Mouse (Mus musculus): ENCODE measurements at regions not wholly inside any gene's neighbourhood (a gene's known extent, or its start where the extent isn't known, plus 50 kb on each side); places are given as distances from the start of the nearest gene placed in this dataset.

DNA sequence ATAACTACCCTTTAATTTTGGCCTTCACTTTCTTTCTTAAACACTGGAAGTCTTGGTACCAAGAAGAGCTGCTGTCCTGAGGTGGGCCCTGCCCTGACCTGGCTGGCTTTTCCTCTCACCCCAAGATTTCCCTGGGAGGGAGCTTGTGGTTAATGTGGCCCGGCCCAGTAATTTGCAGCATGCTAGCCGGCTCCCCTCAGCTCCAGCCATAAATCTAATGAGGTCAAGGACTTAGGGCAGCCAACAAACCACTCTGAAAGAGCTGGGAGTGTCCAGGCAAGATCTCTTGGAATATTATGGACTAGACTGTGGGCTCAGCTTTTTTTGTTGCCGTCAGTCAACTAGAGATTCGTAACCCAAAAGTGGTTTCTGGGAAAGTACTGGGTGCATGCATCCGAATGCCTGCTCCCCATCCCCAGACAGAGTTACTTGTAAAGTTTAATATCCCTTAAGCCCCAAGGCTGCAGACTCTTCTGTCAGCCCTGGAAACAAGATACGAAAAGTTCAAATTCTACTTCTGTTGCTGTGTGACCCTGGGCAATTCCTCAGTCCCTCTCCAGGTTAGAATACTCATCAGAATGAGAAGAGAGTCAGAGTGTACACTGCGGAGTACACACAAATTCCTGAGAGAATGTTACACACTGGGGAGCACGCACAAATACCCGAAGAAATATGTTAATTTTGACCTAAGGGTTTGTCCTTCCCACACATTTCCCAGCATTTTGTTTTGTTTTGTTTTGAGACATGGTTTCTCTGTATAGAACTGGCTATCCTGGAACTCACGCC is 150.8 kb upstream of the Dapk1 start:
- no peak for ATAC-seq (replicated peaks)
- Histone ChIP-seq H3K4me3 (no peak overlapping the region), H3K4me1 (no peaks in the 10 kb centered on the region), H3K27ac (replicated peaks) (no peak overlapping the region), H3K9me3 (no peaks in the 10 kb centered on the region), H3K27me3 (no peaks in the 10 kb centered on the region), H3K4me2 (replicated peaks) (no peak overlapping the region), H3K9ac (replicated peaks) (no peak overlapping the region), H3K36me3 (no peaks in the 10 kb centered on the region)
- WGBS: 84% methylated on average over 10 of the region's 10 CpGs

DNA sequence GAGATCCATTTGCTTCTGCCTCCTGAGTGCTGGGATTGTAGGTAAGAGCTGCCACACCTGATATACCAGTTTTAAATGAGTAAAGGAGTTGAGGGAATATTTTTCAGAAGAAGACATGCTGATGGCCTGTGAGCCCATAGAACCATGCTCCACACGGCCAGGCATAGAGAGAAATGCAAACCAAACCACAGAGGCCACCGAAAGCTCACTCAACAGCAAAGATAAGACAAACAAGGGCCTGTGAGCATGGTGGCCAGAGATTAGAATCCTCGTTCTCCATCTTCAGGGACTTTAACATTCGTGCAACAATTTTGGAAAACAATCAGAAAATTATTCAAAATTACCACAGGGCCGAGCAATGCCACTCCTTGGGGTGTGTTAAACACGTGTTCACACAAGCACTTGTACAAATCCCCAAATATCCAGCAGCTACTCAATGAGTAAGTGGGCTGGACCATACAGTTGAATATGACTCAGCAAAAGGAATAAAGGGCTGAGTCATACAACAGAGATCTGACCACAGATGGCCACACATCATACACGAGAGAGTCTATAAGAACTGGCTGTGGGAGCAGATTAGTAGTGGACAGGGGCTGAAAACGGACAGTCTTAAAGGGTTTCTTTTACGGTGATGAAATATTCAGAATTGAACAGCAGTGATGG is 147.8 kb upstream of the Dapk1 start:
- Histone ChIP-seq H3K9ac (replicated peaks) (no peak overlapping the region), H3K36me3 (no peaks in the 10 kb centered on the region), H3K4me1 (no peaks in the 10 kb centered on the region), H3K27ac (replicated peaks) (no peak overlapping the region), H3K4me2 (replicated peaks) (no peak overlapping the region), H3K9me3 (no peaks in the 10 kb centered on the region), H3K4me3 (no peak overlapping the region), H3K27me3 (no peaks in the 10 kb centered on the region)
- 91% methylated on average over 9 of the region's 9 CpGs for WGBS
- no peak for ATAC-seq (replicated peaks)

DNA sequence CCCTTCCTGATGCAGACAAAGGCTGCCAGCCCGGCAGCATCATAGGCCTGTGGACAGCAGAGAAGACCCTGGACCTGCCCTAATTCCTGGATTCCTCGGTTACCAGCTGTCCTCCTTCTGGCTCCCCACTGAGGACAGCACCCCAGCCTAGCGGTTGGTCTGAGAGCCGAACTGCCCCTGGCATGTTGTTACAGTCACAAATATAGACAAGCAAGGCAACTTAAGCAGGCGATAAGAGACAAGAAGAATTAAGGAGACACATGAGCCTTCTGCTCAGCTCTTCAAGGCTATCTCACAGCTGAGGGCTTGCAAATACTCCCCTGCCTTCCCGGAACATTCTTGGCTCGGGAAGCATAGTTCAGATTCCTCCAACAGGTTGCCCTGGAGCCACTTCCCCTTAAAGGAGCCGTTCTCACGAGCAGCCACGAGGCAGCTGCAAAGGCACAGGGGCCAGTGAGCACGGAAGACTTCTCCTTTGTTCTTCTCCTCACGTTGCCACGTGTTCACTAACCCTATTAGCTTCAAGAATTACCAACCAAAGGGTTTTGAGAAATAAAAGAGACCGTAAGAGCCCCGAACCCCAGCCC is 146.6 kb upstream of the Dapk1 start:
- Histone ChIP-seq H3K27ac (replicated peaks) (no peak overlapping the region), H3K9ac (replicated peaks) (no peak overlapping the region), H3K36me3 (no peaks in the 10 kb centered on the region), H3K4me2 (replicated peaks) (no peak overlapping the region), H3K9me3 (no peaks in the 10 kb centered on the region), H3K4me1 (no peaks in the 10 kb centered on the region), H3K27me3 (no peaks in the 10 kb centered on the region), H3K4me3 (no peak overlapping the region)
- ATAC-seq (replicated peaks): no peak
- 27% methylated on average over 15 of the region's 15 CpGs for WGBS

DNA sequence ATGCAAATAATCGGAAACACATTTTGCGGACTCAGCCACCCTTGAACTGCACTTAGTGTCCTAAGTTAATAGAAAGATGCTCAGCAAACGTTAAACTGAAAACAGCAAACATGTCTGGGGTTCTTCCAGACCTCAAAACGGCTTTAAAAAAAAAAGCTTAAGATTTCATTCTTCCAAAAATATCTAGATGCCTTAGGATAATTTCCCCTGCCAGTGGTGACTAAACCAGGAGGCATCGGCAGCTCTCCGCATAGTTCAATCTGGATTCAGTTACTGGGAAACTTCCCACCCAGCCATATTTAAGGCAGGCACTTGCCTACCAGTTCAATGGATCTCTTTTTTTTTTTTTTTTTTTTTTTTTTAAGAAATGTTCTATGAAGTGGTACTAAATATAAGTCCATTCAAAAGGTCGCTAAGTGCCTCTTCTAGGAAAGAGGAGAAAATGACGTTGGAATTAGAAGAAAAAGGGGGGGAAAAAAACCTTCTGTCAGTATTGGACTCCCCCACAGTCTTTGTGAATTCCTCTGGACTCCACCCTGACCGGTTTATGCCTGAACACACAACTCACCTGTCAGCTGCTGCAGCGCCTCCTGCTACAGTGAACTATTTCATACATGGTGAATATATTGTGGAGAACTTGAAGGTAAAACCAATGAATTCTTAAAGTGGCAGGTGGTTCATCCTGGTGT is 145.7 kb upstream of the Dapk1 start:
- no peak overlapping the region for H3K4me2 ChIP-seq (replicated peaks)
- no peak for ATAC-seq (replicated peaks)
- no peaks in the 10 kb centered on the region for H3K36me3 ChIP-seq
- no peaks in the 10 kb centered on the region for H3K9me3 ChIP-seq
- no peak overlapping the region for H3K9ac ChIP-seq (replicated peaks)
- H3K4me3 ChIP-seq: no peak overlapping the region
- no peak overlapping the region for H3K27ac ChIP-seq (replicated peaks)
- H3K27me3 ChIP-seq: no peaks in the 10 kb centered on the region
- H3K4me1 ChIP-seq: no peaks in the 10 kb centered on the region
- WGBS: 82% methylated on average over 10 of the region's 10 CpGs

DNA sequence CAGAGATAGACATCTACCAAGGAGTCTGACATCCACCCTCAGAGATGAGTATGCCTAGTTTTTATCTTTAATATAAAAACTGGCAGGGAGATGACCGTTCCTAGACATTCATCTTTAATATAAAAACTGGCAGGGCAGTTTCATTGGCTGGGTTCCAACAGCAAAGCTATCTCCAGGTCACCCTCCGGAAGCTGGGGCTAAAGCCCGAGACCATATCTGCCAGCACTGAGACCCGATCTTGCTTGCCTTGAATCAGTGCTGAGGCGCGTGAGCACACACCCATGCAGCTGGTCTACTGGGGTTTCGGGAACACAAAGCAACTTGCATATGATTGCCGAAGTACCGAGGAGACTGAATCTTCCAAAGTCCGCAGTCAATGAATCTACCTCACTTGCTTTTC is 144.5 kb upstream of the Dapk1 start:
- Histone ChIP-seq H3K9ac (replicated peaks) (no peak overlapping the region), H3K27ac (replicated peaks) (no peak overlapping the region), H3K4me3 (no peak overlapping the region), H3K27me3 (no peaks in the 10 kb centered on the region), H3K9me3 (no peaks in the 10 kb centered on the region), H3K36me3 (no peaks in the 10 kb centered on the region), H3K4me2 (replicated peaks) (no peak overlapping the region), H3K4me1 (no peaks in the 10 kb centered on the region)
- 94% methylated on average over 10 of the region's 10 CpGs for WGBS
- no peak for ATAC-seq (replicated peaks)

DNA sequence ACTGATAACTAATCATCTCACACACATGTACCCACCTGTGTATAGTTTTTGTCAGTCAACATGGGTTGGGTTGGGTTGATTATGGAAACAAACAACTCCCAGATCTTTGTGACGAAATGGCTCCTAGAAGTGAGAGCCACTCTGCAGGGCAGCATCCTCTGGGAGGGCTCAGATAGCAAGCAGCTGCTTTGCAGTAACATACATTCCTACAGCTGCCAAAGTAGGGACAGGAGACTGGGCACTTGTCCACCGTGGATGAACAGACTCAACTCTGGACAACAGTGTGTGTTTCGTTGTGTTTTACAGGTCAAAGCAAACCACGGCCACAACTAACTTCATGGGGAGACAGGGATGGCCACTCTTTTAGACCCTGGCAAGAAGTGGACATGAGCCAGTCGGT is 142.7 kb upstream of the Dapk1 start:
- no peaks in the 10 kb centered on the region for H3K36me3 ChIP-seq

DNA sequence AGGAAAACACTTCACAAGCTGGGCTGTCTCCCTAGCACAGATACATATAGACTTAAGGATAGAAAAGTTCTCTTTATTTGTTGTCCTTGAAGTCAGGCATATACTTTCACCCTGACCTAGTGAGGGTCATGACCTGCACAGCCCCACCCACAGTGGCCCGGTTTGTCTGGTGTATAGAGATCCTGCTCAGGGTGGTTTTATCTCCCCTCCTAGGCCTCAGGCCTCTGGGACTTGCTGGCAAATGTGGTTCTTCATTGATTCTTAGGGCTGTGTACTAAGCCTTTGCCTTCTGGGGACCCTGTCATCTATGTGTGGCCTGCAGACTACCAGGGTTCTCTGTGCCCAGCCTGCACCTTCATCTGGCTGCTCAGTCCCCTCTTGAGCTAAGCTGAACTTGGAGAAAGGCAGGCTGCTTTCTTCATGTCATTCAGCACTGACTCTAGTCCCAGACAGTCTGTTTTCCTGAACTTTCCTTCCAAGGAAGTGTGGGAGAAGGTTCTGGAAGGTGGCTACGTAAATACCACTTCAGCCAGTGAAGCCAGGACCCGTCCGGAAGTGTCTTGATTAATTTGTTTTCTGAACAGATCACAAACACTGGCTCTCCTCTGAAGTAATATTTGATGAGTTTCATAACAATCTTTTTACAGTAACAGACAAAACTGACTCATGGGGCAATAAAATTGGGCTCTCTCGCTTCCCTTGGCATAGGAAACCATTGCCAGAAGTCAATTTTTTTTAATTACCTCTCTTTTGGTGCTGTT is 135.0 kb upstream of the Dapk1 start:
- H3K27me3 ChIP-seq: no peaks in the 10 kb centered on the region
- 0 out of 2 replicates have a peak, but pooled peaks cover 3% of the 10 kb centered on the region for H3K4me1 ChIP-seq
- H3K4me2 ChIP-seq (replicated peaks): no peak overlapping the region
- H3K27ac ChIP-seq (replicated peaks): no peak overlapping the region
- H3K9me3 ChIP-seq: no peaks in the 10 kb centered on the region
- no peaks in the 10 kb centered on the region for H3K36me3 ChIP-seq
- no peak overlapping the region for H3K4me3 ChIP-seq
- WGBS: 93% methylated on average over 5 of the region's 5 CpGs
- H3K9ac ChIP-seq (replicated peaks): no peak overlapping the region
- no peak for ATAC-seq (replicated peaks)

More for the DNA sequence above, 142.7 kb upstream of the Dapk1 start:
- Histone ChIP-seq H3K27me3 (no peaks in the 10 kb centered on the region), H3K4me1 (no peaks in the 10 kb centered on the region), H3K4me2 (replicated peaks) (no peak overlapping the region), H3K9ac (replicated peaks) (no peak overlapping the region), H3K27ac (replicated peaks) (no peak overlapping the region), H3K9me3 (no peaks in the 10 kb centered on the region), H3K4me3 (no peak overlapping the region)
- WGBS: 89% methylated on average over 5 of the region's 5 CpGs
- ATAC-seq (replicated peaks): no peak

DNA sequence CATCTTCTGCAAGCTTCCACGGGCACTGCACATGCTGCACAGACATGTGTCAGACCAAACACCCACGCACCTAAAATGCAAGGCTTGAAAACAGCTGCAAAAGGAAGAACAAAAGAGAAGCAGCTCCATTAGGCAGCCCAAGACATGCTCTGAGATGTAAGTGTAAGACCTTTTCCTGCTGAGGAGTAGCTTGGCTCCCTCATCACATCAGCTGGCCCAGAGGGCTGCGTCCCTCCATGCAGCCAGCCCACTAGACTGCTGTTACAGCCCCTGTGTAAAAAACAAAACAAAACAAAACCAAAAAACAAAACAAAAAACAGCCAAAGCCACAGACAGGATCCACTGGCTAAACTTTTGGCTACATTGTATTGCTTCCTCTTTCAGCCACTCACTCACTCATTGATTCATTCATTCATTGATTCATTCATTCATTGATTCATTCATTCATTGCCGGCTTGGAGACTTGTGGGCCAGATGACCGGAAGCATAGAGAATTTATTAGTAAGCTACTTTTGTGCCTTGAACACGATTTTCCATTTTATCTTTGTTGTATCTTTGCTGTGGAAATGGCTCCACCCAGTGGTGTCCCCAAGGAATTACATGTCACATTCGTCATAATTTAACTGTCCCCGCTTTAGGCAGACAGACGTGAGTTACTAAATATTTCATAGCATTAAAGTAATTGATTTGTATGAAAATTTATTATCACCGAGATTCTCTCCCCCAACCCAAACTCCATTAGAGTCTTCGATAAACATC is 133.7 kb upstream of the Dapk1 start:
- WGBS: 17% methylated on average over 11 of the region's 11 CpGs
- 0 out of 2 replicates have a peak, but pooled peaks cover 3% of the 10 kb centered on the region for H3K4me1 ChIP-seq
- no peaks in the 10 kb centered on the region for H3K27me3 ChIP-seq
- H3K4me3 ChIP-seq: no peak overlapping the region
- H3K36me3 ChIP-seq: no peaks in the 10 kb centered on the region
- H3K9me3 ChIP-seq: no peaks in the 10 kb centered on the region
- H3K4me2 ChIP-seq (replicated peaks): no peak overlapping the region
- no peak overlapping the region for H3K9ac ChIP-seq (replicated peaks)
- ATAC-seq (replicated peaks): no peak
- H3K27ac ChIP-seq (replicated peaks): no peak overlapping the region

DNA sequence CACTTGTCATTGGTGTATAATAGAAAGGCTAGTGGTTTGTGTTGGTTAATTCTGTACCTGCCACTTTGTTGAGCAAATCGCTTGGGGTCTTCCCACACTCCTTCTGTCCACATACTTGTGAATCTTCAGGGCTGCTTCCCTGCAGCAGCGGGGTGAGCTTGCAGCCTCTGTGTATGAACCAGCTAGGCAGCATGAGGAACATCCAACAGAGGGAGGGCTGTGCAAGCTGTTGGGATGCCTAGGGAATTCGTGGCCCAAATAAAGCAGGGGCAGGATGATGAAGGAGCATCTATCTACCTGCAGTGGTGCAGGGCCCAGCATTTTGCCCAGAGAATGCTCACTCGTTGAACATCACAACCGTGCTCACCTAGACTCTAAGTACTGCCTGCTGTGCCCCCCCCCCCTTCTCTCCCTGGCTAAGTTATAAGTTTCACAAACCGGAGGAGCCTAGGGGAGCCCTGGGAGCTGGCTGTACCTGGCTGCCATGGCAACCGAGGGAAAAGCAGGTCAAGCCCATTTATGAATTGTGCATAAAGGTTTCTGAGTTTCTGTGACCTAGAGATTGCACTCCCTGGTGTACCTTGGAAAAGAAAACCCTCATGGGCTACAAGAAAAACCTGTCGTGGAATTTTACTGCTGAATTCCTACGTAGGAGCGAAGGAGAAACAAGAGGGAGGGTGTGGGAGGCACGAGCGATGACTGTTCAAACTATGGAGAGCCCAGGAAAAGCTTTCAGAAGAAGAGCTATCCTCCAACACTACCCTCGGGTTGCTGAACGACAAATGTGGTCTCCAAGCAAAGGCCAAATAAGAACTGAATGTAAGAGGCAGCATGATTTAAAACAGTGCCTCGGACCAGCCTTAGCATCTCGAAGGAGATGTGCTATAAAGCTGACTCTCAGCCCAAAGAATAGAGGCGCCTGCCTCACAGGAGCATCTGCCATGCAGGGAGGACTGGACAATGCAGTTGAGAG is 131.0 kb upstream of the Dapk1 start:
- H3K36me3 ChIP-seq: no peaks in the 10 kb centered on the region
- H3K4me3 ChIP-seq: no peak overlapping the region
- no peak overlapping the region for H3K27ac ChIP-seq (replicated peaks)
- no peaks in the 10 kb centered on the region for H3K9me3 ChIP-seq
- H3K4me1 ChIP-seq: 0 out of 2 replicates have a peak, but pooled peaks cover 3% of the 10 kb centered on the region
- 76% methylated on average over 17 of the region's 17 CpGs for WGBS
- H3K4me2 ChIP-seq (replicated peaks): no peak overlapping the region
- no peak for ATAC-seq (replicated peaks)
- H3K27me3 ChIP-seq: no peaks in the 10 kb centered on the region
- H3K9ac ChIP-seq (replicated peaks): no peak overlapping the region

DNA sequence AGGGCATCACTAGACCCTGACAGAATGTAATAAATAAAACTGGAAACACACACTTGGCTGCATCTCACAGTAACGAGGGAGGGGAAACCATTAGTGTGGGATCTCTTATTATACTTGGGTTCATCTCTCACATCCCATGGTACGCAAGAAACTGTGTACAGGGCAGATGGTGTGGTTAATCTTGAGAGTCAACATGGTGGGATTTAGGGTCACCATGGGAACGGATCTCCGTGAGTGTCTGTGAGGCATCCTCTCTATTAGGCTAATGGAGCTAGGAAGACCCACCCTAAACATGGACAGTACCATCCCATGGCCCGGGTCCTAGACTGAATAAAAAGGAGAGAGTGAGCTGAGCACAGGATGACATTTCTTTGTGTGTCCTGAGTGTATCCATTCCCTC is 130.1 kb upstream of the Dapk1 start:
- Histone ChIP-seq H3K4me1 (0 out of 2 replicates have a peak, but pooled peaks cover 3% of the 10 kb centered on the region), H3K27ac (replicated peaks) (no peak overlapping the region), H3K9ac (replicated peaks) (no peak overlapping the region), H3K27me3 (no peaks in the 10 kb centered on the region), H3K9me3 (no peaks in the 10 kb centered on the region), H3K4me3 (no peak overlapping the region), H3K36me3 (no peaks in the 10 kb centered on the region), H3K4me2 (replicated peaks) (no peak overlapping the region)
- 71% methylated on average over 5 of the region's 5 CpGs for WGBS
- ATAC-seq (replicated peaks): no peak

Data from forebrain, embryonic 15.5 days (tissue).